Mouse (Mus musculus): ENCODE measurements around the gene Serp2.
"Not testable (repeated sequence)": the region's sequence is repeated elsewhere in the genome, so short reads cannot be mapped to it uniquely, and the experiment has no call there.

Serp2 gene

DNA sequence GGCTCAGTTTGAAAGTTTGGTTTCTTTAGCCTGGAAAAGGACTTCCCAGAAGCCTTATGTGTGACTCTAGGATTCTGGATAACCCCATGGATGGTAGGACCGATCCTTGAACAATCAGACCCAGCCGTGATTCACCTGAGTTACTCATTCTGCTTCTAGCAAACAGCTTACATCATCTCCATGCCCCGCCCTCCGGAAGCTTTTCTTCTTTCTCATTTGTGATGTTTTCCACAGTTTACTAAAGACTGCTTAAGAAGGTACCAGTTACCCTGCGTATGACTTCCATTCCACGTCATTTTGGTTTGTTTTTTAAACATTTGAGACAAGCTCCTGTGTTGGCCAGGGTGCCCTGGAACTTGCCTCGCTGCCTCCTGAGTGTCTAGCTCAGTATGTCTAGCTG lies 13.6 kb upstream of the Serp2 start:
- in situ Hi-C loops (cut with MboI; ENCODE audit: low sequenced_read_pairs): no loop called here

- in situ Hi-C loops (cut with MboI; ENCODE audit: low sequenced_read_pairs): no loop called here
Observed at GRCm38 (mm10) chr14:76569271-76569961, 12.7 kb upstream of the Serp2 start.

- in situ Hi-C loops (cut with MboI; ENCODE audit: low sequenced_read_pairs): no loop called here
Observed at GRCm38 (mm10) chr14:76568548-76568947, 11.9 kb upstream of the Serp2 start.

GRCm38 (mm10) chr14:76567280-76567679 lies 10.6 kb upstream of the Serp2 start:
- in situ Hi-C loops (cut with MboI; ENCODE audit: low sequenced_read_pairs): no loop called here

- in situ Hi-C loops (cut with MboI; ENCODE audit: low sequenced_read_pairs): no loop called here
Observed at GRCm38 (mm10) chr14:76566711-76567110, 10.0 kb upstream of the Serp2 start.

DNA sequence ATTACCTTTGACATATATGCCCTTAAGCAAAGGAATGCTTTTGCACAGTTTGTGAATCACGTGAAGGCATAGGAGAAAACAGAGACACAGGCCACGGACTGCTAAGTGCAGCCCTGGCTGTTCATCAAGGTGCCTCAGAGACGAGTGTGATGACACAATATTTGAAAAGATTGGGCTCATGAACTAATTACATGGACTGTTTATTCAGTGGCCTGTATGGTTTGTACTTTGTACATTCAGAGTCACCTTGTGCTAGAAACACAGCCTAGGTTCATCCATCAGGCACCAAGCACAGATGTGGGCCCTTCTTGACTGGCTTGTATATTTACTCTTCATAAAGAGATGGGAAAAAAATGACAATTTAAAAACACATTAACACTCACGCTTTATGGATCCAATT lies 9.5 kb upstream of the Serp2 start:
- in situ Hi-C loops (cut with MboI; ENCODE audit: low sequenced_read_pairs): no loop called here

DNA sequence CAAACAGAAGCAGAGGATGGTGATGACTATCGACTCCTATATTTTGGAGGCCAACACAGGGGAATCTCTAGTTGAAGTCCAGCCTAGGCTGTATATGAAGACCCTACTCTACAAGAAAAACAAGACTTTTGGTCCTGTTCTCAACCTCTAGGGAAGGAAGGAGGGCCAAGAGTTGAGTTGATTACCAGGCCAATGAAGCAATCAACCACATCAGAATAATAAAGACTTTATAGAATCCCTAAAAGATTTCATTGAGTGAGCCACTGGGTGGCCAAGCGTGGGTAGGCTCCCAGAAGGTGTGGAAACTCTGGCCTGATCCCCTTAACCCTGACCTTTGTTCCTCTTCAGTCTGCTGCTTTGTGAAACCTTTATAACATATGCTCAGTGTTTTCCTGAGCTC lies 2.5 kb upstream of the Serp2 start:
- in situ Hi-C loops (cut with MboI; ENCODE audit: low sequenced_read_pairs): no loop called here

DNA sequence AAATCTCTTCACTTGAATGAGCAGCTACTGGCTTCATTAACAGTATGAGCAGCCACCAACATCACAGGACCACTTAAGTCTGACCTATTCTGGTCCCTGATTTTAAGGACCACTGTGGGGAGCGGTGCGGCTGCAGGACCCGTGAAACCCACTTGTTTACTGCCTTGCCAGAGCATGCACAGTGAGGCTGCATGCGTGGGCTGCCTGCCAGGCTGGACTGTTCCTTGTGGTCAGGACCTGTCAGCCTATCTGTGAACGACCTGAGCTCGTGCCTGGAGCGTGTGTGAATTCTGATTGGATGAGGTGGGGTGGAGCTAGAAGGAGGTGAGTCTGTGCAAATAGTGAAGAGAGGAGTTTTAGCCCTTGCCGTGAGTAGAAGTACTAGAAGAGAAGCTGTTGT lies 1.5 kb upstream of the Serp2 start:
- in situ Hi-C loops (cut with MboI; ENCODE audit: low sequenced_read_pairs): not testable (repeated sequence)

DNA sequence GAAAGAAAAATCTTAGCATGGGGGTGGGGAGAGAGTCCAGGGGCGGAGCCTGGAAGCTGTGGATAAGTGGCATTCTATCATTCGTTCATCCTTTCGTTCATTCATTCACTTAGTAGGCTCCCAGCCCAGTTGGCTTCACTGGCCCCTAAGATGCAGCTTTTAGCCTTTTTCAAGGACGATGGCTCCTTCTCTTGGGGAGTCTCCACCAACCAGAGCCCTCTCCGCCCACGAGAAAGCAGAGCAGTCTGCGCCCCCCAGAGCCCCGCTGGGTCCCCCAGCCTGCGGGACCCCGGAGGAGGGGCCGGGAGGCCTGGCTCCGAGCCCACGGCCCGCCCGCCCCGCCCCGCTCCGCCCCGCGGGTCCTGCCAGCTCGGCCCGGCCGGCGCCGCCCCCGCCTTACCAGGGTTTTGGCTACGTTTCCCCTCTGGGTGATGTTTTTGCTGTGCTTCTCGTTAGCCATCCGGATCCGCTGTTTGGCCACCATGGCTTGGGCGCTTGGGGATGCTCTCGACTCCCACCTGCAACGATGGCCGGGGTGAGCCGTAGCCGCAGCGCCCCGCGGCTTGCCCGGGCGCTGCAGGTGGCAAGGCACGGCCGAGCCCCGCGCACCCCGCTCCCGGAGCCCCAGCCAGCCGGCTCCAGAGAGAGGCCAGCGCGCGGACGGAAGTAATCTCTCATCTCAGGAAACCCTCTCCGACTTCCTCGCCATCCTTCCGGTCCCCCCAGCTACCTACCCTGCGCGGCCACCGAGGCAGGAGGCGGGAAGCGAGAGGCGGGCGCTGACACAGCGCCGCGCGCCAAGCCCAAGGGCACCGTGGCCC lies 448 bp downstream of the Serp2 start:
- in situ Hi-C loops (cut with MboI; ENCODE audit: low sequenced_read_pairs): no loop called here

GRCm38 (mm10) chr14:76555263-76556030 lies 1.2 kb downstream of the Serp2 start:
- in situ Hi-C loops (cut with MboI; ENCODE audit: low sequenced_read_pairs): no loop called here

GRCm38 (mm10) chr14:76544136-76544535 lies 12.6 kb downstream of the Serp2 start:
- in situ Hi-C loops (cut with MboI; ENCODE audit: low sequenced_read_pairs): no loop called here

- in situ Hi-C loops (cut with MboI; ENCODE audit: low sequenced_read_pairs): no loop called here
Observed at GRCm38 (mm10) chr14:76541341-76541740, 15.3 kb downstream of the Serp2 start.

- in situ Hi-C loops (cut with MboI; ENCODE audit: low sequenced_read_pairs): no loop called here
Observed at GRCm38 (mm10) chr14:76540005-76540670, 16.6 kb downstream of the Serp2 start.

GRCm38 (mm10) chr14:76536921-76537320 lies 19.8 kb downstream of the Serp2 start:
- in situ Hi-C loops (cut with MboI; ENCODE audit: low sequenced_read_pairs): no loop called here

DNA sequence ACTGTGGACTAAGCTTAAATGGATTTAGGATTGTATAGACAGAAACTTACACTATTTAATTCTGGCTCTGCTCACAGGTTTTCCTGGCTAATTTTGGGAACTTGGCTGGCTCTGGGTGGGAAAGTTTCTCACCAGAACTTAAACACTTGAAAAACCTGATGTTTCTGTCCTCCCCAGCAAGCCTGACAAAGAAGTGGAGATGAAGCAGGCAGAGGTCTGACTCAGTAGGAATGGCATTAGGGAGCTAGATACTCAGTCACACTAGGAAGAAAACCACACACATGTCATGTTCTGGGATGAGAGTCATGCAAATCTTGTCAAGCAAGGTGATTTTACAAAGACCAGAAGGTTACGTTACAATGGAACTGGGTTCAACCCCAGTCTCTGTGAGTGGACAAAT lies 21.6 kb downstream of the Serp2 start:
- in situ Hi-C loops (cut with MboI; ENCODE audit: low sequenced_read_pairs): no loop called here

DNA sequence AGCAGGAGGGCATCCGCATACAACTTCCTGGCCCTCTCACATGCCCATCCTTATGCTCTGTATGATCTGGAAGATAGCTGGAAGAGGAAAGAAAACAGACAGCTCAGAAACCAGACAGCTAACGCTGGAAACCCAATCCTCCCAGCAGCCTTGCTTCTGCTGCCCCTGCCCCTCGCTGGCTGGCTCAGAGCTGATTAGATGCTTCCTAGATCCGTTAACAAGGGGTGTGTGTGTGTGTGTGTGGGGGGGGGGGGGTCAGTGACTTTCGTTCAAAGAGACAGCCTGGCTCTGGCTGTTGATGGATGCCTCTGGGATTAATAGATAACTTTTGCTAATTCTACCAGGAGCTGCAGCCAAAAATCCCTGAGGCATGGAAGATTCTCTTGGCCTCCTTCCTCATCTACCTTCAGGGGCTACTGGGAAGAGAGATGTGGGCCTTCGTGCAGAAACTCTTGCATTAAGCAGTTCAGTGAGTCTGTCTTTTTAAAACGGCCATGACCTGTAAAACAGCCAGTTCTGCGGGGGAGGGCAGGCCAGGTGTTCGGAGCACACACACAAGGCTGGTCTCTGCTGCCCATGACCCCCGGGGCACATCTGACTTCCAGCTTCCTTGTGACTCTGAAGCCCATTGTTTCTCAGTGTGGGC lies 23.4 kb downstream of the Serp2 start:
- in situ Hi-C loops (cut with MboI; ENCODE audit: low sequenced_read_pairs): no loop called here

- in situ Hi-C loops (cut with MboI; ENCODE audit: low sequenced_read_pairs): no loop called here
Observed at GRCm38 (mm10) chr14:76532257-76533169, 24.2 kb downstream of the Serp2 start.

DNA sequence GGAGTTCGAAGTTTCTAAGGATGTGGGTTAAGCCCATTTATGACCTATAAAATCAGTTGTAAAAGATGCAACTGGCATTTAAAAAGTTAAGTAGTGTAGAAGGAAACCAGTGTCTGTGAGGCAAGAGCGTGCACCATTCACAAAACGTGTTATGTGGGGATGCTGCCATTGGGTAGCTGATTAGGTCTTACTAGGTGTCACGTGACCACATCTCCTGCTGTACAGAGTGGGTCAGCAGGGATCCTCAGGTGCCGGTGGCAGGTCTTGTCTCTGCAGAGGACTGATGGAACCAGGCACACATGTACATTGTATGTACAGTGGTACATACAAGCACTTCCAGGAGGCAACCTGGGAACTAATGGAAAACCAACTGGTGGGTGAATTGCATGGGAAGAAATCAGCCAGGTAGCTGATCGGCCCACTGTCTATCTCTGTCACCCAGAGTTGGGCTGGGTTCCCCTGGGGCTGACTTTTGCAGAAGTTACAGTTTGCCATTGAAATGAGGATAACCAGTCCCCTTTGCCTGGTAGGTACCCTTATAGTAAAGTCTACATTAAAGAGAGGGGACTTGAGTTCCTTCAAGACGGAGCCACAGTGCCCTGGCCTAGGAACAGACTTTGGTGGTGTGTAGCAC lies 25.5 kb downstream of the Serp2 start:
- in situ Hi-C loops (cut with MboI; ENCODE audit: low sequenced_read_pairs): no loop called here

DNA sequence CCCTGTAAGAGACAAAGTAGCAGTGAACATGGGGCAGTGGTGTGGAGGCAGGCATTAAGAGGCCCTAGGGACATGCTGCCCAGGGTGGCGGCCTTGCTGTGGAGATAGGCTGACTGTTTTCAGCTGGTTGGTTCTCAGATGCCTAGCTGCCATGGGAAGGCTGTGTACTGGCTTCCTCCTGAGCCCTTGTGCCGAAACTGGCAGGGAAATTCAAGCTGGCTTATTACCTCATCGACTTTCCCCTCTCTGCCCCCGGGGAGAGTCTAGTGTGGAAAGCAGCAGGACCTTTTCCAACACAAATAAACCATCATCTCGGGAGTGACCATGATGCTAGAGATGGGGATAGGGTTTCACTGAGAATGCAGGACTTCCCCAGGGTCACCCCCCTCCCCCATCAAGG lies 28.0 kb downstream of the Serp2 start:
- in situ Hi-C loops (cut with MboI; ENCODE audit: low sequenced_read_pairs): no loop called here

All from CH12F3 (cell line).